Mouse (Mus musculus) ovary, adult 18-20 months (tissue): ENCODE results near the gene Cpxm2.

ENCODE experiments used
- DNase-seq: peaks from one replicate; pipeline ENCODE4 v3.0.0; 2022; ENCODE audit warnings: low spot score, mixed read lengths

Cpxm2 gene

GRCm38 (mm10) chr7:132025591-132025990 lies 128.9 kb downstream of the Cpxm2 start:
- no peak for DNase-seq

- no peak for DNase-seq
These were observed 138.6 kb downstream of the Cpxm2 start for GRCm38 (mm10) chr7:132015933-132016332.

- DNase-seq, result no peak
These were observed 139.3 kb downstream of the Cpxm2 start for GRCm38 (mm10) chr7:132015193-132015592.

DNA sequence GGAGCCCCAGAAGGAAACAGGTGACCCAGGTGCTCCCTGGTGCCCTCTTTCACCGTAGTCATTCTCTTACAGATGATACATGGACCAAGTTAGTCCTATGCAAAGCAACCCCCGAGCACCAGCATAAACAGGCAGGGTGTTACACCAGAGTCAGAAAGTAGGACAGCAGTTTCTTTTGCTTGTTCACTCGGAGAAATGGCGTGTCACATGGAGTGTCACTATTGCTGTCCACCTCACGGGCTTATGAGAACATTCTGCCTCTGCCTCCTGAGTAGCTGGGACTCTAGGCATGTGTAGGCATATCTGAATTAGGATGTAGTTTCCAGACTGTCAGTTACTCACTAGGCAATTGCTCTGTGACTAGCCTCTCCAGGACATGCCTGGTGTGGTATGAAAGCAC lies 140.6 kb downstream of the Cpxm2 start:
- DNase-seq, result no peak

DNA sequence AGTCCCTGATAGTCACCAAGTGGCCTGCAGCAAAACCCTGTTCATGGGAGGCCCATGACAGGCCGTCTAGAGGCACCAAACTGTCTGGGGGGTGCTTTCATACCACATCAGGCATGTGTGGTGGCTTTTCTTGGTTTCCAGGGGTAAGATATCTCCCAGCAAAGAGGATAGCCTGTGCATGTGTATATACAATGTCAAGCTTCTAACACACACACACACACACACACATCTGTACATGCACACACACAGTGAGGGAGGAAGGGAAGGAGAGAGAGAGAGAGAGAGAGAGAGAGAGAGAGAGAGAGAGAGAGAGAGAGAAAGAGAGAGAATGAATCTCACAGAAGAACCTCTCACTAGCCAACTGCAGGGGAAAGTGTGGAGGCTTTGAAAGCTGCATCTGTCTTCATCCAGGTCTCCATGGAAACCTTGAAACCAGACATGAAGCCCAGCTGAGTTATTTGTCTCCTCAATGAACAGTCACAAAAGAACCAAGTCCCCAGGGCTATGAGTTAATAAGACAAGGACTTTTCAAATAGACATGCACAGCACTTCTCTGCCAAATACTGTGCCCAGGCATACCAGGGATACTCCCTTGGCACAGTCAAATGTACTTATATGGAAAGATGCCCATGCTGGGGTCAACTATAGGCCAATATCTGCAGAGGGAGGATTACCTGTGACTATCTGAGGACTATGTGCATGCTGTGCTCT lies 141.4 kb downstream of the Cpxm2 start:
- no peak for DNase-seq

- no peak for DNase-seq
These were observed 145.5 kb downstream of the Cpxm2 start for GRCm38 (mm10) chr7:132009002-132009401.

DNA sequence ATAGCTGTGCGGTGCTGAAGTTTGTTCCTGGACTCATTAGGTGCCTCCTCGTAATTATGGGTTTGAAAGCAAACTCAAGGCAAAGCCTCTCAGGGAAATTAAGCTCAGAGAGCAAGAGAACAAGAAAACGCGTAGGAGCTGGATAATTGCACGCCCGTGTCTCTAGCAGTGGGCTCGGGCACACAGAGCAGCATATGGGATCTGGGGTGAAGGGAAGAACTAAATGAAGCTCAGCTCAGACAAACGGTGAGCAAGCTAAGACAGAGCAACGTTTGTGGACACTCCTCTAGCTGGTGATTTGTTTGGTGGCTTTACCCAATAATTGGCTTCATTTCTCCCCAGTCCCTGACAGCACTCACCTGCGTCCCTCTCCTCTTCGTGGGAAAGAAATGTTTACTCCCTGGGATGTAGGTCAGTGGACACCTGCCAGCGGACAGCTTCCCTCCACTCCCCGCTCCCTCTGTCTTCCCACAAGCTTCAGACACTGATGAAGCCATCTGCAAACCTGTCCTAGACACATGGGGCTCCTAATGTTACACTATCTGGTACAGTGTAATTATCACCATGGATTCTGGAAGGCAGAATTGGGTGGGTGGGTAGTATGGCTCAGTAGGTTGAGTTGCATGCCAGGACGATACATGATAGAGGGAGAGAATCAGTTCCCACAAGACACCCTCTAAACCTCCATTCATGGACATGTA lies 148.4 kb downstream of the Cpxm2 start:
- DNase-seq, result no peak

GRCm38 (mm10) chr7:131992873-131993272 lies 161.7 kb downstream of the Cpxm2 start:
- no peak for DNase-seq

GRCm38 (mm10) chr7:131992226-131992625 lies 162.3 kb downstream of the Cpxm2 start:
- no peak for DNase-seq

GRCm38 (mm10) chr7:131989056-131989455 lies 165.5 kb downstream of the Cpxm2 start:
- no peak for DNase-seq
